Mouse (Mus musculus) left cerebral cortex, adult 8-10 months (tissue): ENCODE data around the gene Oog3. TPM values are rescaled to one million over a fixed set of nuclear protein-coding genes. Genes with fewer than 3 reads are reported as not detected.

ENCODE experiments used
- DNase-seq, 2 experiments: peaks; one replicate each; pipeline ENCODE4 v3.0.0; 2022; ENCODE audit warnings: low spot score in 2 of 2
- total RNA-seq, 4 experiments: library from RNA; stranded (reverse); gene quantifications; 2 replicates each; pipeline ENCODE4 v1.2.4; 2022

Gene Oog3
- not detected for total RNA-seq

- DNase-seq = no peak
Measured at GRCm38 (mm10) chr4:144162563-144162962, at the start of gene Oog3. TSS of gene Oog3 (minus strand) at chr4:144162663.

GRCm38 (mm10) chr4:144190419-144190818, 28.0 kb upstream of the Oog3 start, which contains the start of gene Oog2:
TSS of gene Oog2 (plus strand) at chr4:144190719.
- DNase-seq = no peak

Other genes with a start within 250 kb of the Oog3 start
- not detected for gene Pramef25, start 211.6 kb downstream of the Oog3 start, total RNA-seq
- gene Gm13101, start 195.7 kb downstream of the Oog3 start, total RNA-seq = not detected
- not detected for gene Pramef17, start 168.3 kb downstream of the Oog3 start, total RNA-seq
- not detected for gene Pramel4, start 103.5 kb downstream of the Oog3 start, total RNA-seq
- not detected for gene Gm13102, start 56.2 kb downstream of the Oog3 start, total RNA-seq
- gene Oog2, start 28.1 kb upstream of the Oog3 start, total RNA-seq = not detected
- not detected for gene C87977, start 50.7 kb upstream of the Oog3 start, total RNA-seq
- not detected for gene Pramel5, start 117.8 kb upstream of the Oog3 start, total RNA-seq
- not detected for gene Gm13128, start 167.6 kb upstream of the Oog3 start, total RNA-seq
- not detected for gene Gm13119, start 195.3 kb upstream of the Oog3 start, total RNA-seq
- gene Pramef20, start 215.3 kb upstream of the Oog3 start, total RNA-seq = not detected
- gene Pramef12, start 245.8 kb upstream of the Oog3 start, total RNA-seq = not detected